Comparison of ENCODE assay signal across 8 mouse cellular contexts in genomic region chr12:97872391-97872790, GRCm38 (mm10).
A peak's percentile ranks its signal among the peaks of the same experiment; 100 is the strongest.
DNase-seq lines count a peak whose midpoint lies in the region; ATAC-seq and TF ChIP-seq lines count a peak whose summit lies in the region.

No protein-coding gene starts in this region.

- no peak overlapping the region for H3K4me3 ChIP-seq in kidney, adult 2 months (ENCODE audit: insufficient read depth, low read depth, low read length)
- no peak overlapping the region for H3K4me3 ChIP-seq in limb, embryonic 10.5 days
- no peak overlapping the region for H3K4me3 ChIP-seq in neural tube, embryonic 11.5 days (ENCODE audit: low read depth, low read length)

- H3K9me3 ChIP-seq in limb, embryonic 10.5 days (replicated peaks) = no peaks in the 10 kb centered on the region
- H3K9me3 ChIP-seq in neural tube, embryonic 11.5 days (ENCODE audit: control insufficient read depth, low read length) = no peaks in the 10 kb centered on the region

- H3K27ac ChIP-seq in kidney, adult 2 months (ENCODE audit: insufficient read depth, low read depth, low read length) = no peak overlapping the region
- no peak overlapping the region for H3K27ac ChIP-seq in limb, embryonic 10.5 days
- no peak overlapping the region for H3K27ac ChIP-seq in neural tube, embryonic 11.5 days (ENCODE audit: low read depth, low read length)

- no peak for TF ChIP-seq POLR2A in kidney, adult 2 months (IDR thresholded peaks at IDR 0.05; ENCODE audit: low read depth, low read length)

- 18% methylated on average over 2 of the region's 2 CpGs for WGBS in kidney, adult 2 months
- 9% methylated on average over 2 of the region's 2 CpGs for WGBS in limb, embryonic 10.5 days
- 13% methylated on average over 2 of the region's 2 CpGs for WGBS in neural tube, embryonic 11.5 days

- no peak overlapping the region for H3K4me2 ChIP-seq in neural tube, embryonic 11.5 days (ENCODE audit: low read depth)

- no peaks in the 10 kb centered on the region for H3K27me3 ChIP-seq in kidney, adult 2 months (replicated peaks; ENCODE audit: control insufficient read depth, insufficient read depth, low read length)
- H3K27me3 ChIP-seq in limb, embryonic 10.5 days (ENCODE audit: low read depth, poor library complexity, severe bottlenecking) = no peaks in the 10 kb centered on the region
- H3K27me3 ChIP-seq in neural tube, embryonic 11.5 days (ENCODE audit: control insufficient read depth, insufficient read depth, low read length) = no peaks in the 10 kb centered on the region

- no peaks in the 10 kb centered on the region for H3K36me3 ChIP-seq in kidney, adult 2 months (ENCODE audit: control insufficient read depth, insufficient read depth, low read length)
- H3K36me3 ChIP-seq in limb, embryonic 10.5 days = no peaks in the 10 kb centered on the region
- H3K36me3 ChIP-seq in neural tube, embryonic 11.5 days (ENCODE audit: control insufficient read depth, insufficient read depth, low read length) = no peaks in the 10 kb centered on the region

- DNase-seq in spleen, postnatal 4 days (ENCODE audit: low spot score in 2 of 2) = peak; percentile 15 to 69
- no peak for DNase-seq in spleen, adult 12 weeks (ENCODE audit: low spot score)
- DNase-seq in cerebellum, adult 9-10 months = peak; percentile 15
- peak; percentile 52 to 75 for DNase-seq in frontal cortex, postnatal 14 days (ENCODE audit: low spot score in 2 of 2)
- peak; percentile 59 for DNase-seq in kidney, adult 2 months
- peak; percentile 91 for DNase-seq in limb, embryonic 10.5 days (ENCODE audit: low spot score)
- peak; percentile 82 for DNase-seq in neural tube, embryonic 11.5 days (ENCODE audit: low spot score)
- DNase-seq in thymus, postnatal 25 days = peak; percentile 13

- peak; percentile 77 for TF ChIP-seq CTCF in kidney, adult 2 months (conservative IDR thresholded peaks at IDR 0.05; ENCODE audit: insufficient read depth, insufficient read length, low read depth, low read length)

- no peak overlapping the region for H3K9ac ChIP-seq in neural tube, embryonic 11.5 days (ENCODE audit: low read length)

- ATAC-seq in neural tube, embryonic 11.5 days (ENCODE audit: insufficient read depth, low FRiP score, low TSS enrichment) = peak; percentile 60; the same call in 1 of the 2 replicates

- no peaks in the 10 kb centered on the region for H3K4me1 ChIP-seq in kidney, adult 2 months (ENCODE audit: control insufficient read depth, insufficient read depth, low read length)
- no peaks in the 10 kb centered on the region for H3K4me1 ChIP-seq in limb, embryonic 10.5 days
- H3K4me1 ChIP-seq in neural tube, embryonic 11.5 days (ENCODE audit: control insufficient read depth, insufficient read depth, low read length) = no peaks in the 10 kb centered on the region
